Mouse (Mus musculus) R1 (cell line): ENCODE measurements at regions not wholly inside any gene's neighbourhood (a gene's known extent, or its start where the extent isn't known, plus 50 kb on each side); places are given as distances from the start of the nearest gene placed in this dataset.

Experiments
- DNase-seq: peaks from one replicate; pipeline ENCODE4 v3.0.0-alpha.2; 2018; ENCODE audit warnings: low read depth, low spot score

- DNase-seq = no peak
Measured at GRCm38 (mm10) chr14:87346812-87347211, 69.6 kb upstream of the Tdrd3 start.

DNA sequence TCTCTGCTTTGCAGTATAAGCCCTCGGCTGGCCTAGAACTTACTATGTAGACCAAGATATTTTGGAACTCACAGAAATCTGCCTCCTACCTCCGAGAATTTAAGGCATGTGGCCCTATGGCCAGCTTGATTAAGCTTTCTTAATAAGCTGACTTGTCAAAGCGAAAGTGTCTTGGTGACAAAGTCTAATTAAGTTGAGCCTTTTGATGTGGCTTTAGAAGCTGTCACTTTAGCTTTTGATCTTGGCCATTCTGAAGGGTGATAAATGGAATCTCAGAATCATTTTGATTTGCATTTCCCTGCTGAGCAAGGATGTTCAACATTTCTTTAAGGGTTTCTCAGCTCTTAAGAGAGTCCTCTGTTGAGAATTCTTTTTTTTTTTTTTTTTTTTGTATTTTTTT is 67.6 kb upstream of the Tdrd3 start:
- no peak for DNase-seq

GRCm38 (mm10) chr14:87365793-87366192 is 50.6 kb upstream of the Tdrd3 start:
- DNase-seq = no peak
